Mouse (Mus musculus): ENCODE data around the gene Gm11111. TPM values are rescaled to one million over a fixed set of nuclear protein-coding genes. Genes with fewer than 3 reads are reported as not detected.

Gm11111 gene
- not detected for total RNA-seq (2023)

DNA sequence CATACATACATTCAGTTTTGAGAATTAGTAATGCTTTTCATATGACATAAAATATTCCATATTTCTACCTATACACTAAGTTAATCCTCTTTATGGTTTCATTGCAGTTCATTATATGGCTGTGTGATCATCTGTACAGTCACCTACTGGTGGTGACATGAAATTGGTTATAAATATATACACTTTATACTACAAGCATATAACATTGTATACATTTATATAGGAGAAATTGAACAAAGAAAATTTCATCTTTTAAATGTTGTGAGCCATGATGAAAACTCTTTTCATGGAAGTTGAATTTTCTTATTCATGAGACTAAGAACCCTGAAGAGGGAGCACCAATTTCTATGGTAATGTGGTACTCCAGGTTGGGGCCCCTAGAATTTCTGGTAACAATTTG lies at the start of gene Gm11111:
TSS of gene Gm11111 (plus strand) at position 301 of the 400 bp plus-strand sequence.

Other genes starting within 250 kb of the Gm11111 start
- not detected for gene Cfap299, start 223.4 kb upstream of the Gm11111 start, total RNA-seq (2023)

All from neutrophil, adult 59 days (primary cell).